In genomic region chr14:62862564-62862963, GRCm38 (mm10) we compare ENCODE assay signal across 17 mouse cellular contexts.
"Had no signal": no experiment of that assay in that cellular context is flagged by ENCODE, and none has a peak within 500 bp of the region (broad histone marks: within the 10 kb centered on the region; RNA-seq: fewer than 3 reads in every experiment).

No protein-coding gene starts in this region.

- H3K4me2 ChIP-seq: limb, embryonic 12.5 days; midbrain, embryonic 11.5 days; midbrain, embryonic 15.5 days; neural tube, embryonic 13.5 days had no signal

- H3K27me3 ChIP-seq: limb, embryonic 12.5 days; midbrain, embryonic 15.5 days; neural tube, embryonic 13.5 days had no signal

- H3K9ac ChIP-seq: limb, embryonic 12.5 days; liver, embryonic 14.5 days; midbrain, embryonic 15.5 days; neural tube, embryonic 13.5 days had no signal

- DNase-seq: kidney, adult 18-20 months; kidney, postnatal 25 days; layer of hippocampus, adult 9-11 months; layer of hippocampus, postnatal 36 days; liver; lung, adult 2 months; lung, postnatal 36 days; spleen, adult 18-20 months; thymus, adult 18-20 months; thymus, postnatal 14 days had no signal

- H3K4me3 ChIP-seq: limb, embryonic 12.5 days; megakaryocyte, embryonic 14.5 days; midbrain, embryonic 15.5 days; neural tube, embryonic 13.5 days had no signal

- ATAC-seq: lung, postnatal 0 days; midbrain, embryonic 15.5 days had no signal

- H3K27ac ChIP-seq: limb, embryonic 12.5 days; liver, embryonic 14.5 days; midbrain, embryonic 15.5 days; neural tube, embryonic 13.5 days had no signal

- H3K9me3 ChIP-seq: midbrain, embryonic 15.5 days; neural tube, embryonic 13.5 days had no signal

- H3K36me3 ChIP-seq: limb, embryonic 12.5 days; midbrain, embryonic 15.5 days; neural tube, embryonic 13.5 days had no signal
